Mouse (Mus musculus) thymus, adult 2 months (tissue): Measurements from ENCODE around the gene Mcpt9.
"Not testable (repeated sequence)": the region's sequence is repeated elsewhere in the genome, so short reads cannot be mapped to it uniquely, and the experiment has no call there.

Experiments
- CTCF ChIP-seq: fragments of 200-500 bp; IDR thresholded peaks from 2 replicates; pipeline ENCODE4 v1.5.1; 2012; ENCODE audit warnings: mild to moderate bottlenecking, control low read depth, low read length, moderate library complexity, borderline replicate concordance; ENCODE audit not compliant: control insufficient read depth, poor library complexity, insufficient read depth; ENCODE audit errors: extremely low read depth
- POLR2A ChIP-seq: fragments of 200-500 bp; IDR thresholded peaks from 2 replicates; pipeline ENCODE4 v1.6.1; 2012; ENCODE audit warnings: mild to moderate bottlenecking, low read length, control low read depth, moderate library complexity; ENCODE audit not compliant: control insufficient read depth, poor library complexity, insufficient read depth; ENCODE audit errors: extremely low read depth

- not testable (repeated sequence) for TF ChIP-seq POLR2A, CTCF
Measured at GRCm38 (mm10) chr14:55987464-55987863, 42.8 kb downstream of the Mcpt9 start.
